Mouse (Mus musculus) stomach, embryonic 16.5 days (tissue): Measurements from ENCODE around the gene F11r. TPM values are rescaled to one million over a fixed set of nuclear protein-coding genes. Genes with fewer than 3 reads are reported as not detected.

Experiments used
- ATAC-seq: fragments of 200-750 bp; cut with Nextera tagmentation; 2 replicates; pipeline ENCODE4 v1.8.0; 2017; ENCODE audit warnings: moderate number of reproducible peaks, moderate TSS enrichment; ENCODE audit not compliant: insufficient read depth, low FRiP score
- H3K27ac ChIP-seq: fragments of 300-500 bp; sonication (generic); 2 replicates; pipeline ENCODE4 v1.5.1; 2014; ENCODE audit warnings: low read length
- H3K27me3 ChIP-seq: fragments of 300-500 bp; sonication (generic); 2 replicates; pipeline ENCODE4 v1.6.1; 2014; ENCODE audit warnings: low read length, control low read depth, mixed read lengths; ENCODE audit not compliant: control insufficient read depth, insufficient read depth
- H3K36me3 ChIP-seq: fragments of 300-500 bp; sonication (generic); 2 replicates; pipeline ENCODE4 v1.6.1; 2014; ENCODE audit warnings: low read length; ENCODE audit not compliant: control insufficient read depth, insufficient read depth
- H3K4me1 ChIP-seq: fragments of 300-500 bp; sonication (generic); 2 replicates; pipeline ENCODE4 v1.6.1; 2014; ENCODE audit warnings: low read length, control low read depth, mixed read lengths; ENCODE audit not compliant: control insufficient read depth, insufficient read depth
- H3K4me2 ChIP-seq: fragments of 300-500 bp; sonication (generic); 2 replicates; pipeline ENCODE4 v1.6.1; 2014; ENCODE audit warnings: low read depth, low read length, mixed read lengths
- H3K4me3 ChIP-seq: fragments of 300-500 bp; sonication (generic); replicated peaks from 2 replicates; pipeline ENCODE4 v1.5.1; 2014; ENCODE audit warnings: mild to moderate bottlenecking, low read length
- H3K9ac ChIP-seq: fragments of 300-500 bp; sonication (generic); 2 replicates; pipeline ENCODE4 v1.6.1; 2014; ENCODE audit warnings: low read length
- H3K9me3 ChIP-seq: fragments of 300-500 bp; sonication (generic); replicated peaks from 2 replicates; pipeline ENCODE4 v1.6.1; 2016; ENCODE audit warnings: low read length, control low read depth; ENCODE audit not compliant: control insufficient read depth
- WGBS: fragments of 180-500 bp; shearing (Covaris S2); extraction: QIAGEN DNeasy Blood & Tissue Kit; methylation state at CpG from one replicate; pipeline ENCODE4 v1.1.7; 2014; 5-methylcytosine and 5-hydroxymethylcytosine counted together
- polyA plus RNA-seq: library from polyadenylated mRNA; unstranded; fragments of >200 nt; fragmentation: Nextera tagmentation; extraction: Ambion mirVana; gene quantifications from 2 replicates; pipeline ENCODE4 v1.2.1, GENCODE M21; 2015

F11r gene
- polyA plus RNA-seq, 1 experiment from 2014 or later, result 137 TPM

DNA sequence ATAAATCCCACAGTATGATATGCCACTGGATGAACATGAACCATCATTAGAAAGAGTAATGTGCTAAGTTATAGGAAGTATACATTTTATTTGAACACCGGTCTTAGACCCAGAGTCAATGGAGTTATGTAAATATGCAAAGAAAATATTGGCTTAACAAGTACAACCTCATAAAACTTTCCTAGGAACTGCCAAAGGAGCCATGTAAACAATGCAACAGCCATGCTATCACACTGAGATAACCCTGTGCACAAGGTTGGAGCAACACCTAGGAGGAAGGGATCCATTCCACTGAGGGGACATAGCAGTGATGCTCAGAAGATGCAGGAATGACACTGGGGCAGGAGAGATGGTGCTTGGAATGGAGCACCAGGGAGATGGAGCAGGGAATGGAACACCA is 76.4 kb downstream of the F11r start:
- 62% methylated on average over 1 of the region's 1 CpGs for WGBS
- no peaks in the 10 kb centered on the region for H3K4me1 ChIP-seq
- H3K9me3 ChIP-seq, result no peaks in the 10 kb centered on the region
- H3K9ac ChIP-seq, result no peak overlapping the region
- peak; percentile 66; the same call in 1 of the 2 replicates for ATAC-seq
- H3K4me3 ChIP-seq, result no peak overlapping the region
- no peak overlapping the region for H3K27ac ChIP-seq
- no peak overlapping the region for H3K4me2 ChIP-seq
- H3K27me3 ChIP-seq, result no peaks in the 10 kb centered on the region
- no peaks in the 10 kb centered on the region for H3K36me3 ChIP-seq

Other genes with a start within 250 kb of the F11r start
- 44.3 and 46.4 TPM in 2 replicates for gene Pcp4l1, start 241.3 kb upstream of the F11r start, polyA plus RNA-seq
- 1.7 and 1.8 TPM in 2 replicates for gene Nr1i3, start 223.6 kb upstream of the F11r start, polyA plus RNA-seq
- 28.2 and 28.3 TPM in 2 replicates for gene Tomm40l, start 215.0 kb upstream of the F11r start, polyA plus RNA-seq
- 257 and 347 TPM in 2 replicates for gene Apoa2, start 212.5 kb upstream of the F11r start, polyA plus RNA-seq
- gene Fcer1g, start 203.2 kb upstream of the F11r start, polyA plus RNA-seq, result 68.0 and 77.1 TPM in 2 replicates
- 11.0 and 12.8 TPM in 2 replicates for gene Adamts4, start 187.1 kb upstream of the F11r start, polyA plus RNA-seq
- gene Ndufs2, start 186.1 kb upstream of the F11r start, polyA plus RNA-seq, result 259 and 260 TPM in 2 replicates
- 70.6 and 71.5 TPM in 2 replicates for gene B4galt3, start 167.2 kb upstream of the F11r start, polyA plus RNA-seq
- 44.6 and 54.5 TPM in 2 replicates for gene Ppox, start 156.3 kb upstream of the F11r start, polyA plus RNA-seq
- gene Usp21, start 149.5 kb upstream of the F11r start, polyA plus RNA-seq, result 54.9 and 59.1 TPM in 2 replicates
- gene Ufc1, start 142.5 kb upstream of the F11r start, polyA plus RNA-seq, result 100 and 113 TPM in 2 replicates
- 48.0 and 54.7 TPM in 2 replicates for gene Dedd, start 108.4 kb upstream of the F11r start, polyA plus RNA-seq
- gene Nit1, start 91.9 kb upstream of the F11r start, polyA plus RNA-seq, result 49.6 and 51.3 TPM in 2 replicates
- 81.2 and 109 TPM in 2 replicates for gene Pfdn2, start 91.9 kb upstream of the F11r start, polyA plus RNA-seq
- 0.76 and 1.3 TPM in 2 replicates for gene Klhdc9, start 76.7 kb upstream of the F11r start, polyA plus RNA-seq
- 42.8 and 62.7 TPM in 2 replicates for gene Nectin4, start 67.4 kb upstream of the F11r start, polyA plus RNA-seq
- 2.9 and 3.8 TPM in 2 replicates for gene Arhgap30, start 48.6 kb upstream of the F11r start, polyA plus RNA-seq
- 63.4 and 64.7 TPM in 2 replicates for gene Usf1, start 26.2 kb upstream of the F11r start, polyA plus RNA-seq
- 7.6 and 8.3 TPM in 2 replicates for gene Tstd1, start 18.7 kb upstream of the F11r start, polyA plus RNA-seq
- gene Alyref2, start 65.9 kb downstream of the F11r start, polyA plus RNA-seq, result 15.7 and 16.3 TPM in 2 replicates
- not detected in 2 replicates for gene Itln1, start 97.8 kb downstream of the F11r start, polyA plus RNA-seq
- 0.81 and 1.4 TPM in 2 replicates for gene Cd244a, start 121.7 kb downstream of the F11r start, polyA plus RNA-seq
- gene Ly9, start 169.9 kb downstream of the F11r start, polyA plus RNA-seq, result 0.62 and 0.84 TPM in 2 replicates
- 0.14 and 0.24 TPM in 2 replicates for gene Slamf7, start 215.5 kb downstream of the F11r start, polyA plus RNA-seq
- gene Cd48, start 244.5 kb downstream of the F11r start, polyA plus RNA-seq, result 5.1 and 5.3 TPM in 2 replicates